Mouse (Mus musculus): ENCODE data around the gene Ssc5d.

GRCm38 (mm10) chr7:4971710-4972109 lies 46.1 kb downstream of the Ssc5d start:
- TF ChIP-seq CTCF (IDR thresholded peaks at IDR 0.05; ENCODE audit: low read depth) (no peak), EP300 (IDR thresholded peaks at IDR 0.05; ENCODE audit: low read depth) (no peak)

All from liver, embryonic 14.5 days (tissue).